Mouse (Mus musculus): Measurements from ENCODE around the gene Nosip. TPM values are rescaled to one million over a fixed set of nuclear protein-coding genes. Genes with fewer than 3 reads are reported as not detected.

Gene Nosip
- 85.4 TPM for polyA plus RNA-seq (2017; shearing (Covaris generic))

GRCm38 (mm10) chr7:45062239-45062835, at the start of gene Nosip, which contains the start of gene Prrg2:
Nosip (plus strand) TSS chr7:45062429.
Prrg2 (minus strand) TSS chr7:45062677.

GRCm38 (mm10) chr7:45015957-45016612, 46.1 kb upstream of the Nosip start, which contains the start of gene Scaf1:
Scaf1 (minus strand) TSS chr7:45016363.

DNA sequence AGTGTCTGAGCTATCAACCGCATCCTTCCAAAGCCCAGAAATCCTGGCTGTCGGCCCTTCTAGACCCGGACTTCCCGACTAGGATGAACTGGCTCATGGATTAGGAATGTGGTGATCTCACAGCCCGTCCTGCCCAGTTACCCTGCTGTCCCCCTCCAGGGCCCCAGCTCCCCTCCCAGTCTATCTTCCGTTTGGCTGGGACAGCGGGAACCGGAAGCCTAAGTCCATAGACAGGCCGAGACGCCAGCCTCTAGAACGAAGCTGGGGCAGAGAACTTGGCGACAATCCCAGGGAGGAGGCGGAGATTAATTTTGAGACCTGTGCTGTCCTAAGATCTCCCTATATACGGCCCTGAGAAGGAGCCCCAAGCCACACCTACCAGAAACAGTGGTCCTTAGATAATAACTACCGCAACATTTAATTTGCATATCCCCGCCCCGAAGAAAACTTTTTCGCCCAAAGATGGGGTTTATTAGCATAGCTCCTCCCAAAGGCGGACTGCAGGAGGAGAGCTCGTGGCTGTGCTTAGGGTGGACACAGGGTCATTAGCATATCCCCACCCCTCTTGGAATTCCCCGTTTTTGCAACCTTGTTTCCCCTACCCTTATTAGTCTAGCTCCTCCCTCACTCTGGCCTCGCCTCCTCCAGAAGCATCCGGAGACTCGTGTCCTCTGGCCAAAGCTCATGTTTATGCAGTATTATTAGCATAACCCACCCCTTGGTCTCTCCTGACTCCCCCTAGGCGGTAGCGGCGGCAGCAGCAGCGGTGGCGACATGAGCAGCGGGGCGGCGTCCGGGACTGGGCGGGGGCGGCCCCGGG, 44.8 kb upstream of the Nosip start, which contains the start of gene Rras:
Gene Rras, plus strand, starts transcription at position 720 of the 820 bp plus-strand sequence.

DNA sequence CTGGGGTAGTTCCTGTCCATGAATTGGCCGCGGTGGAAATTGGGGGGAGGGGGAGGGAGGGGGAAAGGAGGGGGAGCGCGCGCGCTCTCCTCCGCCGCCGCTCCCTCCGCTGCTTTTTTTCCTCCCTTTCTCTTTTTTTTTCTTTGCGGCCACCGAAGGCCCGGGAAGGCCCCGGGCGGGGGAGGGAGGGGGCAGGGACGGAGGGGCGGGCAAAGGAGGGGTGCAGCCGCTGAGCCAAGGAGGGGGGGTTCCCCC, 9.4 kb upstream of the Nosip start, which contains the start of gene Prr12:
Gene Prr12, minus strand, starts transcription at position 20 of the 255 bp plus-strand sequence.

GRCm38 (mm10) chr7:45092048-45092447, 29.8 kb downstream of the Nosip start, which contains the start of gene Rcn3:
Rcn3 (minus strand) TSS chr7:45092221.

GRCm38 (mm10) chr7:45103652-45104180, 41.5 kb downstream of the Nosip start, which contains the start of gene Fcgrt:
Fcgrt (minus strand) TSS chr7:45103851.

GRCm38 (mm10) chr7:45124224-45125143, 62.3 kb downstream of the Nosip start, which contains the start of gene Rps11:
Rps11 (minus strand) TSS chr7:45124439.

Other genes starting within 250 kb of the Nosip start
- 32.1 TPM for gene Nup62, start 246.3 kb upstream of the Nosip start, polyA plus RNA-seq (2017; shearing (Covaris generic))
- 0.36 TPM for gene Il4i1, start 246.0 kb upstream of the Nosip start, polyA plus RNA-seq (2017; shearing (Covaris generic))
- 0.29 TPM for gene Atf5, start 245.8 kb upstream of the Nosip start, polyA plus RNA-seq (2017; shearing (Covaris generic))
- gene Akt1s1, start 213.4 kb upstream of the Nosip start, polyA plus RNA-seq (2017; shearing (Covaris generic)) = 20.9 TPM
- 79.9 TPM for gene Tbc1d17, start 213.3 kb upstream of the Nosip start, polyA plus RNA-seq (2017; shearing (Covaris generic))
- gene Pnkp, start 205.3 kb upstream of the Nosip start, polyA plus RNA-seq (2017; shearing (Covaris generic)) = 49.2 TPM
- 33.5 TPM for gene Ptov1, start 192.6 kb upstream of the Nosip start, polyA plus RNA-seq (2017; shearing (Covaris generic))
- gene Med25, start 169.7 kb upstream of the Nosip start, polyA plus RNA-seq (2017; shearing (Covaris generic)) = 54.0 TPM
- gene Fuz, start 166.3 kb upstream of the Nosip start, polyA plus RNA-seq (2017; shearing (Covaris generic)) = 19.8 TPM
- gene Ap2a1, start 132.9 kb upstream of the Nosip start, polyA plus RNA-seq (2017; shearing (Covaris generic)) = 48.2 TPM
- not detected for gene Tsks, start 119.2 kb upstream of the Nosip start, polyA plus RNA-seq (2017; shearing (Covaris generic))
- gene Cpt1c, start 87.6 kb upstream of the Nosip start, polyA plus RNA-seq (2017; shearing (Covaris generic)) = 0.44 TPM
- gene Prmt1, start 75.9 kb upstream of the Nosip start, polyA plus RNA-seq (2017; shearing (Covaris generic)) = 120 TPM
- gene Irf3, start 64.8 kb upstream of the Nosip start, polyA plus RNA-seq (2017; shearing (Covaris generic)) = 121 TPM
- gene Bcl2l12, start 63.7 kb upstream of the Nosip start, polyA plus RNA-seq (2017; shearing (Covaris generic)) = 11.6 TPM
- gene Scaf1, start 46.1 kb upstream of the Nosip start, polyA plus RNA-seq (2017; shearing (Covaris generic)) = 24.6 TPM
- gene Rras, start 44.5 kb upstream of the Nosip start, polyA plus RNA-seq (2017; shearing (Covaris generic)) = 21.5 TPM
- 2.0 TPM for gene Prr12, start 9.5 kb upstream of the Nosip start, polyA plus RNA-seq (2017; shearing (Covaris generic))
- 1.2 TPM for gene Prrg2, start 248 bp downstream of the Nosip start, polyA plus RNA-seq (2017; shearing (Covaris generic))
- gene Rcn3, start 29.8 kb downstream of the Nosip start, polyA plus RNA-seq (2017; shearing (Covaris generic)) = 4.0 TPM
- gene Fcgrt, start 41.4 kb downstream of the Nosip start, polyA plus RNA-seq (2017; shearing (Covaris generic)) = 5.7 TPM
- gene Rps11, start 62.0 kb downstream of the Nosip start, polyA plus RNA-seq (2017; shearing (Covaris generic)) = 1,926 TPM
- 3,339 TPM for gene Rpl13a, start 66.3 kb downstream of the Nosip start, polyA plus RNA-seq (2017; shearing (Covaris generic))
- gene Gm45713, start 73.8 kb downstream of the Nosip start, polyA plus RNA-seq (2017; shearing (Covaris generic)) = not detected
- 136 TPM for gene Flt3l, start 74.0 kb downstream of the Nosip start, polyA plus RNA-seq (2017; shearing (Covaris generic))
- 26.1 TPM for gene Pih1d1, start 91.9 kb downstream of the Nosip start, polyA plus RNA-seq (2017; shearing (Covaris generic))
- 34.3 TPM for gene Aldh16a1, start 92.2 kb downstream of the Nosip start, polyA plus RNA-seq (2017; shearing (Covaris generic))
- not detected for gene Slc17a7, start 101.5 kb downstream of the Nosip start, polyA plus RNA-seq (2017; shearing (Covaris generic))
- not detected for gene Gfy, start 117.1 kb downstream of the Nosip start, polyA plus RNA-seq (2017; shearing (Covaris generic))
- gene Pth2, start 118.6 kb downstream of the Nosip start, polyA plus RNA-seq (2017; shearing (Covaris generic)) = not detected
- gene Ccdc155, start 142.5 kb downstream of the Nosip start, polyA plus RNA-seq (2017; shearing (Covaris generic)) = not detected
- 32.1 TPM for gene Dkkl1, start 149.7 kb downstream of the Nosip start, polyA plus RNA-seq (2017; shearing (Covaris generic))
- gene Tead2, start 153.3 kb downstream of the Nosip start, polyA plus RNA-seq (2017; shearing (Covaris generic)) = 1.2 TPM
- gene Cd37, start 176.7 kb downstream of the Nosip start, polyA plus RNA-seq (2017; shearing (Covaris generic)) = 391 TPM
- gene Slc6a16, start 178.7 kb downstream of the Nosip start, polyA plus RNA-seq (2017; shearing (Covaris generic)) = not detected
- not detected for gene Slc6a21, start 215.1 kb downstream of the Nosip start, polyA plus RNA-seq (2017; shearing (Covaris generic))